Mouse (Mus musculus): Measurements from ENCODE around the gene Gm28308.

- TF ChIP-seq GATA1 (IDR thresholded peaks at IDR 0.05; ENCODE audit: low read length) (no peak), TAL1 (IDR thresholded peaks at IDR 0.05; ENCODE audit: low read length) (no peak)
Measured at GRCm38 (mm10) chr6:52159164-52159761, 53.9 kb downstream of the Gm28308 start.
